Mouse (Mus musculus) liver, embryonic 12.5 days (tissue): ENCODE data around the gene Zdhhc14. TPM values are rescaled to one million over a fixed set of nuclear protein-coding genes. Genes with fewer than 3 reads are reported as not detected.

Source experiments
- ATAC-seq: fragments of 200-750 bp; cut with Nextera tagmentation; 2 replicates; pipeline ENCODE4 v1.8.0; 2017; ENCODE audit warnings: moderate number of reproducible peaks, mild to moderate bottlenecking, moderate library complexity
- H3K27ac ChIP-seq: fragments of 300-500 bp; sonication (generic); 2 replicates; pipeline ENCODE4 v1.5.1; 2016; ENCODE audit warnings: mild to moderate bottlenecking
- H3K27me3 ChIP-seq: fragments of 300-500 bp; sonication (generic); replicated peaks from 2 replicates; pipeline ENCODE4 v1.6.1; 2016; ENCODE audit warnings: mild to moderate bottlenecking, moderate library complexity
- H3K36me3 ChIP-seq: fragments of 300-500 bp; sonication (generic); 2 replicates; pipeline ENCODE4 v1.6.1; 2016; ENCODE audit warnings: mild to moderate bottlenecking, moderate library complexity
- H3K4me1 ChIP-seq: fragments of 300-500 bp; sonication (generic); 2 replicates; pipeline ENCODE4 v1.6.1; 2016
- H3K4me2 ChIP-seq: fragments of 300-500 bp; sonication (generic); 2 replicates; pipeline ENCODE4 v1.6.1; 2016; ENCODE audit warnings: mild to moderate bottlenecking, moderate library complexity
- H3K4me3 ChIP-seq: fragments of 300-500 bp; sonication (generic); 2 replicates; pipeline ENCODE4 v1.5.1; 2016; ENCODE audit warnings: mild to moderate bottlenecking, moderate library complexity
- H3K9ac ChIP-seq: fragments of 300-500 bp; sonication (generic); 2 replicates; pipeline ENCODE4 v1.6.1; 2016; ENCODE audit warnings: mild to moderate bottlenecking, moderate library complexity
- H3K9me3 ChIP-seq: fragments of 300-500 bp; sonication (generic); replicated peaks from 2 replicates; pipeline ENCODE4 v1.6.1; 2016; ENCODE audit warnings: mild to moderate bottlenecking, moderate library complexity
- WGBS: fragments of 180-500 bp; shearing (Covaris S2); methylation state at CpG from one replicate; pipeline ENCODE4 v1.1.7; 2016; ENCODE audit not compliant: insufficient replicate concordance; 5-methylcytosine and 5-hydroxymethylcytosine counted together
- polyA plus RNA-seq: library from polyadenylated mRNA; unstranded; fragments of >200 nt; fragmentation: Nextera tagmentation; extraction: Ambion mirVana; gene quantifications from 2 replicates; pipeline ENCODE4 v1.2.1, GENCODE M21; 2016

Gene Zdhhc14
- polyA plus RNA-seq, 1 experiment from 2014 or later: 10.6 TPM

DNA sequence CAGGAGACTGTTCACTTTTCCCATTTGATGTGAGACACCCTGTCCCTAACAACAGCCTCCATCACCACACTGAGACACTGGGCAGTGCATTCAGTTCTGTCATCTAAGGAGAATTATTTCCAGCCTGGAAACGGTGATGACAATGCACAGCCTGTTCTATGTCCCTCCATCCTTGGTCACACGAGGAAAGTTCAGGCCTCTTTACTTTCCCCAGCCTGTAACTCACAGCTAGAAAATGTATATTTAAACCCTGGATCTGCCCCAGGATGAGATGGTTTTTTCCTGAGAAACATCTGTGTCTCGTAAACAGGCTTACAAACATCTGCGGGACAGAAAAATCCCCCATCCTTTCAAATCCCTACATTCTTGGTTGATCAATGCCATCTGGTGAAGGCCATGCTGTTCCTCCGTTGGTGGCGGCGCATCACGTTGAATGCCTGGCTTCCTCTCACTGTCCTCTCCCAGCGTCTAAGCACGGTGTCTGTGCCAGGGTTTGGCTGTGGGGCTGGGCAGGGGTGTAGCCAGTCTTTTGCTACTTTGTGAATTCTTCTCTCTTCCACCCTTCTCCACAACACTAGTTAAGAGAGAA is 231.3 kb downstream of the Zdhhc14 start:
- 64% methylated on average over 10 of the region's 10 CpGs for WGBS
- no peaks in the 10 kb centered on the region for H3K4me1 ChIP-seq
- no peak overlapping the region for H3K4me3 ChIP-seq
- H3K4me2 ChIP-seq: no peak overlapping the region
- no peaks in the 10 kb centered on the region for H3K36me3 ChIP-seq
- no peak overlapping the region for H3K27ac ChIP-seq
- no peak overlapping the region for H3K9ac ChIP-seq
- ATAC-seq: no peak
- H3K9me3 ChIP-seq: no peaks in the 10 kb centered on the region
- no peaks in the 10 kb centered on the region for H3K27me3 ChIP-seq

DNA sequence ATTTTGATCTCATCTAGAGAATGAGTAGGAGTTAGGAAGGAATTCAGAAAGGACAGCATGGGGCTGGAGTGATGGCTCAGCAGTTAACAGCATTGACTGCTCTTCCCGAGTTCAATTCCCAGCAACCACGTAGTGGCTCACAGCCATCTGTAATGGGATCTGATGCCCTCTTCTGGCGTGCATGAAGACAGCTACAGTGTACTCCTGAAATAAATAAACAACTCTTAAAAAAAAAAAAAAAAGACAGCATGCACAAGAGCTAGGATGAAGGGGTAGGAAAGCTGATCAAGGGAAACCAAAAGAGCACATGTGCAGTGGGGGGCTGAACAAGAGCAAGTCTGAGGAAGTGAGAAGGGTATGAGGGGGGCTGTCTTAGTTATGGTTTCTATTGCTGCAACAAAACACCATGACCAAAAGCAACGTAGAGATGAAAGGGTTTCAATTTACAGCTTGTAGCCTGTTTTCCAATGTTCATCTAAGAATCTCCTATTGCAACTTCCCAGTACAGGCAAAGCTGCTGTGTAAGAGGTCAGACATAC is 237.3 kb downstream of the Zdhhc14 start:
- WGBS: 54% methylated on average over 4 of the region's 4 CpGs
- no peak for ATAC-seq
- Histone ChIP-seq H3K4me1 (0 out of 2 replicates have a peak, but pooled peaks cover 6% of the 10 kb centered on the region), H3K27me3 (no peaks in the 10 kb centered on the region), H3K4me2 (no peak overlapping the region), H3K4me3 (no peak overlapping the region), H3K9me3 (no peaks in the 10 kb centered on the region), H3K27ac (no peak overlapping the region), H3K9ac (no peak overlapping the region), H3K36me3 (peaks cover 33% of the 10 kb centered on the region)

DNA sequence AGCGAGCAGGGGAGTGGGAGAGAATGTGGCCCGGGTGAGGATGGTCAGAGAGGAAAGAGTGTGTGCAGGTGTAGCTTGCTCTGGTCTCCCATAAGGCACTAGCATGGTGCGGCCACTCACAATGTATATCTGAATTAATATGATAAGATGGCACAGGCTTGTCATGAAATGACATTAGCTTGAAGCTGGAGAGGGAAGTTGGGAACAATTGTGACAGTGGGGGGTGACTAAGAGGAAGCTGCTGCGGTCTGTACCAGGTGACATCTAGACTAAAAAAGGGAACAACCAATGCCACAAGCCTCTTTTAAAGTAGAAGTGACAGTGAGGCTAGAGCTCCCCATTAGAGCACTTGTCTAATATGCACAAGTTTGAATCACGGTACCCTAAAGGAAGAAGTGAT is 238.2 kb downstream of the Zdhhc14 start:
- Histone ChIP-seq H3K9ac (no peak overlapping the region), H3K27me3 (no peaks in the 10 kb centered on the region), H3K4me1 (0 out of 2 replicates have a peak, but pooled peaks cover 6% of the 10 kb centered on the region), H3K4me2 (no peak overlapping the region), H3K27ac (no peak overlapping the region), H3K9me3 (no peaks in the 10 kb centered on the region), H3K4me3 (no peak overlapping the region), H3K36me3 (peaks cover 33% of the 10 kb centered on the region)
- ATAC-seq: no peak
- 21% methylated on average over 5 of the region's 5 CpGs for WGBS

DNA sequence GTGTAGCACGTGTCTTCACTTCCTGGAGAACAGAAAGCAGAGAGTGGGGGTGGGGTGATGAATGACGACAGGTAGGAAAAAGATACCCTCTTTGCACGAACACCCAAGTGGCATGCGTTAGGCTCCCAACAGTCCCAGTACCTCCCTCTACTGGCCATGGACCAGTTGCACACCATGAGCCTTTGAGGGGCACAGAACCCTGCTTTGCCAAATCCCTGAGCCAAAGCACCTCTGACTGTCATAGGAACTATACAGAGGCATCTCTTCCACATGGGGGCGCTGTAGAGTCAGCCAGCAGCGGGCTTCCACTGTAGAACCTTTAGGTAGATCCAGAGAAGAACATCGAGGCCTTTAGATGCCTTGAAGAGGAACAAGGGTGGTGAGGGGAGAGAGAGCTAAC is 241.0 kb downstream of the Zdhhc14 start:
- 0 out of 2 replicates have a peak, but pooled peaks cover 6% of the 10 kb centered on the region for H3K4me1 ChIP-seq
- H3K36me3 ChIP-seq: peaks cover 36% of the 10 kb centered on the region
- no peak overlapping the region for H3K4me3 ChIP-seq
- H3K27ac ChIP-seq: no peak overlapping the region
- H3K4me2 ChIP-seq: no peak overlapping the region
- 28% methylated on average over 7 of the region's 7 CpGs for WGBS
- ATAC-seq: no peak; the same call in 1 of the 2 replicates
- no peak overlapping the region for H3K9ac ChIP-seq
- no peaks in the 10 kb centered on the region for H3K27me3 ChIP-seq
- no peaks in the 10 kb centered on the region for H3K9me3 ChIP-seq

DNA sequence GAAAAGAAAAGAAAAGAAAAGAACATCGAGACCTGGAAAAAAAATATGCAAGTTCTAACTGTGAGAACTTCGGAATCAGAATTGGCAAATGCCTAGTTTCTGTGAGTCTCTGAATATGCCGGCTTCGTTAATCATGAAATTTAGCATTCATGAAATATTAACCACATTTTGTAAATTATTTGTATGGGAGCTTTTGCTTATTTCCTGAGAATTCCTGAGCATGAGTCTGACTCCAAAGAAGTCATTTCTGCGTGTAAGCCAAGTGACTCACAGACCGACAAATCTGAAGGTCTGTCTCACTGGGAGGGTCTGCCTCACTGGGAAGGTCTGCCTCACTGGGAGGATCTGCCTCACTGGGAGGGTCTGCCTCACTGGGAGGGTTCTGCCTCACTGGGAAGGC is 248.7 kb downstream of the Zdhhc14 start:
- WGBS: 87% methylated on average over 6 of the region's 6 CpGs
- Histone ChIP-seq H3K9me3 (no peaks in the 10 kb centered on the region), H3K4me2 (no peak overlapping the region), H3K27me3 (no peaks in the 10 kb centered on the region), H3K27ac (no peak overlapping the region), H3K9ac (no peak overlapping the region), H3K4me1 (no peaks in the 10 kb centered on the region), H3K4me3 (no peak overlapping the region), H3K36me3 (peaks cover 14% of the 10 kb centered on the region)
- no peak for ATAC-seq

DNA sequence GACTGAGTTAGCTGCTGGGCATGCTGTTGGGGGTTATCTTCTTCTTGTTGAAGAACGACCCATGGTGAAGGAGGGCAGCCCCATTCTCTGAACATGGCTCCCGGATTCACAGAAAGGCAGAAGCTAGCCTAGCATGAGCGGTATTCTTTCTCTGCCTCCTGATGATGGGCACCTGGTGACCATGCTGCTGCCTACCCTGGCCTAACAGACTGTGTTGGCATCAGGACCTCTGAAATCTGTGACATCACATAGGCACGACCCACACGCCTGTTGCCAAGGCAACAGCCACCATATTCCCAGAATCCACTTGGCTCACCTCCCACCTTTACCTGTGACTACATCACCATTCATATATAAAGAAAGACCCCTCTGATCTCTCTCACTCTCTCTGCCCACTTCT is 251.7 kb downstream of the Zdhhc14 start:
- WGBS: 82% methylated on average over 5 of the region's 5 CpGs
- no peak overlapping the region for H3K27ac ChIP-seq
- no peaks in the 10 kb centered on the region for H3K27me3 ChIP-seq
- H3K4me2 ChIP-seq: no peak overlapping the region
- no peaks in the 10 kb centered on the region for H3K9me3 ChIP-seq
- 0 out of 2 replicates have a peak, but pooled peaks cover 7% of the 10 kb centered on the region for H3K4me1 ChIP-seq
- no peak for ATAC-seq
- no peak overlapping the region for H3K4me3 ChIP-seq
- peaks cover 13% of the 10 kb centered on the region for H3K36me3 ChIP-seq
- H3K9ac ChIP-seq: no peak overlapping the region

DNA sequence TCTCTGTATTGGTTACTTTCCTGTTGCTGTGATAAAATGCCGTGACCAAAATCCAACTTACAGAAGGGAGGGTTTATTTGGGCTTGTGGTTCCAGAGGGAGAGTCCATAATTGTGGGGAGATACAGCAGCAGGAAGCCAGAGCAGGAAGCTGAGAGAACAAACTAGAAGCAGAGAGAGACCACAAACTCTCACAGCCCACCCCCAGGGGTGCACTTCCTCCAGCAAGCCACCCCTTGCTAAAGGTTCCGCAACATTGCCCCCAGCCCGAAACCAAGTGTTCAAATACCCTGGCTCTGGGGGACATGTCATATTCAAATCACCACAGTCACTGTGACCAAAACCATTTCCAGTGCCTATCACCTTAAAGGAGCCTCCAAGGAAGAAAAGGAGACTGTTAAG is 254.0 kb downstream of the Zdhhc14 start:
- H3K9me3 ChIP-seq: no peaks in the 10 kb centered on the region
- H3K4me1 ChIP-seq: 0 out of 2 replicates have a peak, but pooled peaks cover 8% of the 10 kb centered on the region
- H3K4me2 ChIP-seq: no peak overlapping the region
- WGBS: 71% methylated on average over 3 of the region's 3 CpGs
- no peaks in the 10 kb centered on the region for H3K27me3 ChIP-seq
- H3K4me3 ChIP-seq: no peak overlapping the region
- no peak overlapping the region for H3K27ac ChIP-seq
- ATAC-seq: no peak
- H3K9ac ChIP-seq: no peak overlapping the region
- peaks cover 12% of the 10 kb centered on the region for H3K36me3 ChIP-seq

DNA sequence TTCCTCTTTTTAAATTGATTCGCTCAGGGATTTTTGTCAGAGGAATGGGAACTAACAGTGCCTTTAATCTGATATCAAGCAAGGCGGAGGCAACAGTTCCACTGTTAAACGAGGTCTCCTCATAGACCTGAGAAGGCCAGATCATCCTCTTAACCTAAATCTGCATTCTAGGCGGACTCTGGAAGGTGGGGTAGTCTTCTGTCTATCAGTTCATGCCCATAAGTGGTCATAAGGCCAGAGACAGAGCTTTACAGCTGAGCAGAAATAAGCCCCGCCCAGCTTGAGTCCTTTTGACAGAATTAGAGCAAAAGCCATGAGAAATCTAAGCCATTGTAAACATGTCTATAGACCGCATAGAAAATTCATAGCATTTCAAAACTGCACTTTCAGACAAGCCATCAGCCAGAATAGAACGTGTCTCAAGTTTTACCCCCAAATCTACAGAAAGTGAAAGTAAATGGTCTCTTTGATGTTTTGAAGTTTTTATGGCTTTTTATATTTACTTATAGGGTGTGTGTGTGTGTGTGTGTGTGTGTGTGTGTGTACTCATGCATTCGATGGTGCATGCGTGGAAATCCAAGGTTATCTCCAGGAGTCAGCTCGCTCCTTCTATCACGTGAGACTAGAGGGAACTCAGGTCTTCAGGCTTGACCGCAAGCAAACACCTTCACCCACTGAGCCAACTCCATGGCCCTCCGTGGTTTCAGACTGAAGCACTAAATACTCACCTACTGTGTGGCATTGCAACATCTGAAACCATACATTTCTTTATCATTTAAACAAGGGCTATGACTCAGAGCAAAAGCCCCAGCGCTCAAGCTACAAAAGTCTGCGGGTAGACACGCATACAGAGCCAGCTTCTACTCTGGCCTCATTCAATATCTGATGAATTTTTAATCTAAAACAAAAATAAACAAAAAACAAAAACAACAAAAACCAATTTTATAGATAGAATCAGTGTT is 255.5 kb downstream of the Zdhhc14 start:
- Histone ChIP-seq H3K27ac (no peak overlapping the region), H3K4me2 (no peak overlapping the region), H3K4me1 (peaks cover 11% of the 10 kb centered on the region), H3K9me3 (no peaks in the 10 kb centered on the region), H3K9ac (no peak overlapping the region), H3K36me3 (no peaks in the 10 kb centered on the region), H3K27me3 (no peaks in the 10 kb centered on the region), H3K4me3 (no peak overlapping the region)
- no peak for ATAC-seq
- WGBS: 73% methylated on average over 16 of the region's 16 CpGs

DNA sequence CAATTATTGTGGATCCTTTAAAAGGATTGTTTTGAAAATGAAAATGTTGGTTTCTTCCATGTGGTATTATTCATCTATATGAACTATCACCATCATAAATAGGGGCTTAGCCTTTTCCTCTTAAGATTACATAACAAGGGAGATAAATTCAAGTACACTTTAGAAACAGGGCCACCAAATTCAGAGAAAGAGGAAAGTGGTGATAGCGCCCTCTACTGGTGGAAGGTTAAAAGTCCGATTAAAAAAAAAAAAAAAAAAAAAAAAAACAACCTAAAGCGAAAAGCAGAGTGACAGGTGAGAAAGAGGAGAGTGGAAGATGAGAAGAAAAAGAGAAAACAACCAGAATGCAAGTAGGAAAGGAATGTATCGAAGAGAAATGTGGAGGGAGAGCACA is 256.1 kb downstream of the Zdhhc14 start:
- Histone ChIP-seq H3K9me3 (no peaks in the 10 kb centered on the region), H3K27me3 (no peaks in the 10 kb centered on the region), H3K4me1 (peaks cover 13% of the 10 kb centered on the region), H3K27ac (no peak overlapping the region), H3K4me2 (no peak overlapping the region), H3K4me3 (no peak overlapping the region), H3K9ac (no peak overlapping the region), H3K36me3 (peaks cover 2% of the 10 kb centered on the region; the same call in 1 of the 2 replicates)
- ATAC-seq: no peak
- WGBS: 7% methylated on average over 4 of the region's 4 CpGs

DNA sequence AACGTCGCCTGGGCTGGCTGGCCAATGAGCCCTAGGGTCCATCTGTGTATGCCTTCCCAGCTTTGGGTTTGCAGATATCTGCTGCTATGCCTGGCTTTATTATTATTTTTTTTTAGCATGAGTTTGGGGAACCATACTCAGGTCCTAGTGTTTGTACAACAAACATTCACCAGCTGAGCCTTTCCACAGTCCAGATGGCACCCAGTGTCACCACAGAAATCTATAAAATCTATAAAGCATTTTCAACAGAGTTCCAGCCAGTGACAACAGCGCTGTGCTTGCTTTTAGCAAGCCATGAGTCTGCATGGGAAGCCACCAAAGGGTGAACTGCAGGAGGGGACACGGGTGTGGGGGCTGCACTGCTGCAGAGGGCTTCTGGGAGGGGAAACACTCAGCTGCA is 257.9 kb downstream of the Zdhhc14 start:
- Histone ChIP-seq H3K27ac (no peak overlapping the region), H3K4me3 (no peak overlapping the region), H3K27me3 (no peaks in the 10 kb centered on the region), H3K4me1 (peaks cover 13% of the 10 kb centered on the region), H3K36me3 (peaks cover 9% of the 10 kb centered on the region), H3K4me2 (no peak overlapping the region), H3K9me3 (no peaks in the 10 kb centered on the region), H3K9ac (no peak overlapping the region)
- no peak for ATAC-seq
- 67% methylated on average over 4 of the region's 4 CpGs for WGBS

DNA sequence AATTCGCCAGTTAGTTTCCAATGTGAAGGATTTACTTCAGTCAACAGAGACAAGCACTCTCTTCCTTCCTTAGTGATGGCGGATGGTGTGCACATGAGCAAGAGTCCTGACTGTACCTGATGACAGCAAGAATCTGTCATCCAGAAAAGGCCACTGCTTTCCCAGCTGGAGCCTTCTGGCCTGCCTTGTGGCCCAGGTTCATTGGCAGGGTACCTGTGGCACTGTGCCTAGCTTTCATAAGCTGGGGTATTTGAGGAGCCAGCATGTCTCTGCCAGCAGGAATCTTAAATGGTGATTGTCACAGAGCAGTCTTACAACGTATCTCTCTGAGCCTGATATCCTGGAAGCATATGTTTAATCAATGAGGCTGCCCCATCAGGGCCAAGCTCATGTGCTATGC is 258.7 kb downstream of the Zdhhc14 start:
- Histone ChIP-seq H3K4me1 (peaks cover 13% of the 10 kb centered on the region), H3K9me3 (no peaks in the 10 kb centered on the region), H3K27ac (no peak overlapping the region), H3K4me2 (no peak overlapping the region), H3K9ac (no peak overlapping the region), H3K27me3 (no peaks in the 10 kb centered on the region), H3K36me3 (peaks cover 9% of the 10 kb centered on the region), H3K4me3 (no peak overlapping the region)
- 74% methylated on average over 3 of the region's 3 CpGs for WGBS
- no peak for ATAC-seq

DNA sequence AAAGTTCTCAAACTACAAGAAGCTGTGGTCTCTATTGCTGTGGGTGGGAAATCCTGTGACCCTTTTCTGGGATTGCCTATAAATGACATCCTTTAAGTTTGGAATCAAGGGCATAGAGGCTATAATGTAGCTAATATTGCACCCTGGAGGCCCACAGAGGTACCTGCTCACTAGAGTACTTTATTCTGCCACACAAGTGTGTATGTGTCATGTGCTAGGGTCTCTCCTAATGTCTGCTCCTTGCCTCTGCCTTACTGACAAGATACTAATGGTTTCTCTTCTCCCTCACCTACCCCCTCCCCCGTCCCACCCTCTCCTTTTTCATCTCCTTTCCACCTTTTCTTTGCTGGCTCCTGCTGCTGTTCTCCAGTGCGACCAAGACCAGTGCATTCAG is 260.0 kb downstream of the Zdhhc14 start:
- Histone ChIP-seq H3K27ac (no peak overlapping the region), H3K4me1 (peaks cover 13% of the 10 kb centered on the region), H3K27me3 (no peaks in the 10 kb centered on the region; the same call in 1 of the 2 replicates), H3K9me3 (no peaks in the 10 kb centered on the region), H3K36me3 (peaks cover 9% of the 10 kb centered on the region), H3K4me2 (peak overlapping the region; percentile 65), H3K9ac (no peak overlapping the region), H3K4me3 (peak overlapping the region; percentile 42)
- ATAC-seq: no peak
- WGBS: 60% methylated on average over 2 of the region's 2 CpGs
